Mouse (Mus musculus) heart, adult 2 months (tissue): Measurements from ENCODE around the gene S100pbp.

Experiments used
- CTCF ChIP-seq: fragments of 200-600 bp; IDR thresholded peaks from 2 replicates; pipeline ENCODE4 v1.8.1; 2022; ENCODE audit warnings: antibody characterized with exemption, mild to moderate bottlenecking, moderate library complexity
- EP300 ChIP-seq: fragments of 200-500 bp; IDR thresholded peaks from 2 replicates; pipeline ENCODE4 v1.6.1; 2011; ENCODE audit warnings: low read depth, low read length, control low read depth; ENCODE audit not compliant: insufficient read depth
- POLR2A ChIP-seq: fragments of 200-500 bp; IDR thresholded peaks from 2 replicates; pipeline ENCODE4 v1.6.1; 2011; ENCODE audit warnings: mild to moderate bottlenecking, low read depth, low read length, control low read depth; ENCODE audit not compliant: insufficient read depth

DNA sequence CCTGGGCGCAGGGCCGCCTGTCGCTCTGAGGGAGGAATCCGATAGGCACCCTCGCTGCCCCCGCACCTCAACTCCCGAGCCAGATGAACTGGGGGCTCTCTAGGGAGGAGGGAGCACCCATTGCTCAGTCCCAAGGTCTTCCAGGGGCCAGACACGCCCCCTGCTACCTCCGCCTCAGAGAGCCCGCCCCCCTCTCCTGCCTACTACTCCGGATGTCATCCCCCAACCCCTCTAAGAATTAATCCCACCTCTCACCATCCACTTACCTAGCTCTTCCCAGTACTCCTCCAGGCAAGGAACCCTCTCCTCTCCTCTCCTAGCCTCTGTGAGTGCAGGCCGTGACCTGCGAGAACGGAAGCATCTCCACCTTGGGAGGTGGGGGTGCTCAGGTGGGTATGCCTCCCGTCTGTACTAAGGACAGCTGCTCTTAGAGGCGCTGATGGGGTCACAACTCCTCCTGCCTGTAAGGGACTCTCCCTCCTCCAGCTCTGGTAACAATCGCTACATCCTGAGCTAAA lies 67.9 kb downstream of the S100pbp start, which contains the start of gene Hpca:
- TF ChIP-seq EP300 (no peak), CTCF (no peak), POLR2A (no peak)
